Mouse (Mus musculus) Muller cell, postnatal 12 days (primary cell): Measurements from ENCODE around the gene Bub1b.
A peak's percentile ranks its signal among the peaks of the same experiment; 100 is the strongest.

Experiments
- DNase-seq: peaks from one replicate; pipeline ENCODE4 v3.0.0-alpha.2; 2015; ENCODE audit errors: inconsistent ontology term

The Bub1b gene

DNA sequence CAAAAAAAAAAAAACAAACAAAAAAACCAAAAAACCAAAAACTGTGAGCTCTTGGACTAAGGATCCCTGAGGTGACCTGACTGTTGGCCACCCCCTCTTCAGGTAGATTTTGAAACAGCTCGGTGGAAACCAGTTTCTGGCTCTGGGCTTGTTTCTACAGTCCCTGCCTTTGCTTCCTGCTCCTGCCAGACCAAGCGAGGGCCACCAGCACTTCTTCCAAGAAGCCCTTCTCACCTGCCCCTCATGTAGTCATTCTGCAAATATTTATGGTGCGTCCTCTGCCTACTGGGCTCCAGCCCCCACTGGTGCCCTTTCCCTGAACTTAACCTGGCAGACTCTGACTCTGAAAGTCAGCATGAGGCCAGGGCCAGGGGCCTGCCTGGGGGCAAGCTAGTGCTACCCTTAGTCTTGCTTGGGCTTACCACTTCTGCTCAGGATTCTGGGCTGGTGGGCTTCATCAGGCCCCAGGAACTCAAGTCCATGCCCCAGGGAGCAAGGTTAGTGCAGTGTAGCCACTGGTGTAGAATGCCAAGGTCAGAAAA lies 67.0 kb downstream of the Bub1b start:
- DNase-seq: no peak

DNA sequence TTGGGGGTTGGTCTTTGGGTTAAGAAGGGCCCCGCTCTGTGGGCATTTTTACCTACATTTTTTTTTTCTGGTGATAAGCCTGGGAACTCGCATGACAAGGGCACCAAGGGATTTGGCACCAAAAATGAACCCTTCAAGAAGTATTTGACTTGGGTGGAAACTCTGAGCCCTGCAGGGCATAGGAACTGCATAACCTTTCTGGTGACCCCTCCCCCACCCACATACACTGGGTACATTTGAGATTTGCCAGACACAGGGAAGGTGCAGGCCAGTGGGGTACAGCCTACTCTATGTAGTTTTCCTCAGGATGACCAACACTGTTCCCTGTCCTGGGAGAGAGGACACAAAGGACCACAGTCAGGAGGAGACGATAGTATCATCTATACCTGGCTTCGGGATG lies 67.6 kb downstream of the Bub1b start:
- no peak for DNase-seq

DNA sequence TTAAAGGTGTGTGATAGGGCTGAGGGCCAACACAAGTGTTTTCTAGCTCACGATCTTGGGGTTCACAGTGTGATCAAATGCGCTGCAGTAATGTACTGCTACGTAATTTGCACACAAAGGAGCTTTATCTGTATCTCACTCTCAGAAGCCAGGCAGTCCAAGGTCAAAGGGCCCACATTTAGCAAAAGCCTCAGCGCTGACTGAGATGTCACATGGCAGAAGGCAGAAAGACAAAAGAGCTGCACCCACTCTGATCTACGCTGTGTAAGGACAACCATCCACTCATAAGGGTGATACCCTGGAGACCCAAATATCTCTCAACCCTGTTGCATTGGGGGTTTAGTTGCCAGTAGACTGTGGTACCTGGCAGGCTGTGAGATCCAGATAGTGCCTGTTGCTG lies 69.2 kb downstream of the Bub1b start:
- DNase-seq: no peak

DNA sequence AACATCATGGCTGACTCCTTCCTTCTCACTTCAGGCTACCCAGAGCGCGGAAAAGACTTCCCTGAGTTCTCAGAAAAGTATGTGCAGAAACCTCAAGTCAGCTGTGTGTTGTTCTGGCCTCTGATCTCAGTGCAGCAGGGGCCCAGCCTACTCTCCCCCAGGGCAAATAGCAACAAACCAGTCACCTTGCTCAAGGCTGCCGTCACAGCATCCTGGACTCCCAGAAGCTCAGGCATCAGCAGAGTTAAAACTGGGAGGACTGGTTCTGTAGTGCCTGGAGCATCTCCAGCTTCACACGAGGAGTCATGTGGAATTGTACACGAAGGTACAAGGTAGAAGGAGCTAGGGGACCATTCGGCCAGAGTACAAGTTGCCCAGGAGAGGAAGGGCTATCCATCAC lies 71.2 kb downstream of the Bub1b start:
- DNase-seq: no peak

DNA sequence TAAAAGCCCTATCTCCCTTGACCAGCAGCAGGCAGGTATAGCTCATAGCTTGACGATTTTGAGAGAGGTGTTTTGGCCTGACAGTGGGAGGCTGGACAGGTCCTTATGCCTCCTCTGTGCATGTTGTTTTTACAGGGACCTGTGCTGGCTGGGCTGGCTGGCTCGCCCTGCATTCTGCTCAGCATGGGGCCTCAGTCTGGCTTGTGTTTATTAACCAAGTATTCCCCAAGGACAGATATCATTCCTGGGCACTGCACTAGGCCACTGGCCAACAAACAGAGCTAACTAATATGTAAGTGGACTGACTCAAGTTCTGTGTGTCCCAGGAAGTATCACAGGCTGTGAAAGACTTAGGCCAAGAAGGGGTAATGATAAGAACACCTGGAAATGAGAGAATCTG lies 71.8 kb downstream of the Bub1b start:
- DNase-seq: no peak

DNA sequence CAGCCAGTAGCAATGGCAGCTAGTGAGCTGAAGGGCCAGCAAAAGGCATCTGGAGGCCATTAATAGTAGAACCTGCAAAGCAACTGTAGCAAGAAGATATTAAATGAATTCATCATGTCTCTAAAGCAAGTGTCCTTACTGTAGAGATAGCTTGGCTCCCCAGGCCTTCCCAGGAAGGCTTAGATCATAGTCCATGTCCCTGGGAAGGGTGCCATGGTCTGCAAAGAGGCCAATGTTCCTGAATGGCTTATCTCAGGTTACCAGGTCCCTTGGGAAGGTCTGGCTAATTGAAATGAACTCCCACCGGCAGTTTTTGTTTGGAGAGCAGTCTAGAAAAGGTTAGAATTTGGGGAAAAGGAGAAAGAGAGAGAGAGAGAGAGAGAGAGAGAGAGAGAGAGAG lies 73.7 kb downstream of the Bub1b start:
- DNase-seq: no peak

DNA sequence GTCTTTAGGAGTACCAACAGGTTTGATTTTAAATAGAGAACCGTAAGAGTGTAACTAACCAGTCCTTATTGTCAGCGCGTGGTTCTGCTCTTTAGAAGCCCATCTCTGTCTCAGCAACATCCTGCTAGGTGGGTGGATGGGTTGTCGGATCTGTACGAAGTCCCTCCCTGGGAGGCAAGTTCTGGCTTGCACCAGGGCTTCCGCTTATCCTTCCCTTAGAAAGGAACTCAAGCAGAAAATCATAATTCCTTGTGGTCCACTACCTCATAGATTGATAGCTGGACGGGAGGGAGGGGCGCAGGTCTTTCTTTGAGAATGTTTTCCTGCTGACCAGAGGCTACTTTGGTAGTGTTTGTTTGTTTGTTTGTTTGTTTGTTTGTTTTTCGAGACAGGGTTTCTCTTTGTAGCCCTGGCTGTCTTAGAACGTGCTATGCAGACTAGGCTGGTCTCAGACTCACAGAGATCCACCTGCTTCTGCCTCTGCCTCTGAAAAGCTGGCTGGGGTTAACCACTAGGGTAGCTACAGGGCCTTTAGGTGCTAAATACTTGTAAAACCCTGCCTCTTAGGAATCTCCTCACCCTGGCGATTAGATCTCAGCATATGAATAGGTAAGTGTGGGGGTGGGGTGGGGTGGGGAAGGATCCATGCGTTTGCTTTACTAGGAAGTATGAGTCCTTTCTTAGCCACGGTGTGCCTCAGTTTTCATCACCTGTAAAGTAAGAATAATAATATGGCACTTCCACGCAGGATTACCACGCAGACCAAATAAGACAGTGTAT lies 75.9 kb downstream of the Bub1b start:
- no peak for DNase-seq

DNA sequence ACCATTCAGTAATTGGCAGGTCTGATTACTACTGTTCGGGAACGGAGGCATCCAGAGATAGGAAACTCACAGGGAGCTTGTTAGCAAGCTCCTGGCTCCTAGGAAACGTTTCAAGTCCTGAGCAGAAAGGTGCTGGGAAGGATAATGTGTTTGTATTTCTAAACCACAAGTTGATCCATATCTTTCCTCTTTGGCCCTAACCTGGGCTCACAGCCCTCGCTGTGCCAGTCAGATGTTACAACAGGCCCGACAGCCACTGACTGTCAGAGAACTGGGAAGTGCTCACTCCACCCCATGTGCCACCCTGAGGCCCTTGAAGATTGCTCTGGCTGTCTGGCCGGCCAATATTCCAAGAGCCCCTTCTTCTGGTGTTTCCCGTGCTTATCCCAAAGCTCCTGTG lies 76.5 kb downstream of the Bub1b start:
- DNase-seq: no peak

DNA sequence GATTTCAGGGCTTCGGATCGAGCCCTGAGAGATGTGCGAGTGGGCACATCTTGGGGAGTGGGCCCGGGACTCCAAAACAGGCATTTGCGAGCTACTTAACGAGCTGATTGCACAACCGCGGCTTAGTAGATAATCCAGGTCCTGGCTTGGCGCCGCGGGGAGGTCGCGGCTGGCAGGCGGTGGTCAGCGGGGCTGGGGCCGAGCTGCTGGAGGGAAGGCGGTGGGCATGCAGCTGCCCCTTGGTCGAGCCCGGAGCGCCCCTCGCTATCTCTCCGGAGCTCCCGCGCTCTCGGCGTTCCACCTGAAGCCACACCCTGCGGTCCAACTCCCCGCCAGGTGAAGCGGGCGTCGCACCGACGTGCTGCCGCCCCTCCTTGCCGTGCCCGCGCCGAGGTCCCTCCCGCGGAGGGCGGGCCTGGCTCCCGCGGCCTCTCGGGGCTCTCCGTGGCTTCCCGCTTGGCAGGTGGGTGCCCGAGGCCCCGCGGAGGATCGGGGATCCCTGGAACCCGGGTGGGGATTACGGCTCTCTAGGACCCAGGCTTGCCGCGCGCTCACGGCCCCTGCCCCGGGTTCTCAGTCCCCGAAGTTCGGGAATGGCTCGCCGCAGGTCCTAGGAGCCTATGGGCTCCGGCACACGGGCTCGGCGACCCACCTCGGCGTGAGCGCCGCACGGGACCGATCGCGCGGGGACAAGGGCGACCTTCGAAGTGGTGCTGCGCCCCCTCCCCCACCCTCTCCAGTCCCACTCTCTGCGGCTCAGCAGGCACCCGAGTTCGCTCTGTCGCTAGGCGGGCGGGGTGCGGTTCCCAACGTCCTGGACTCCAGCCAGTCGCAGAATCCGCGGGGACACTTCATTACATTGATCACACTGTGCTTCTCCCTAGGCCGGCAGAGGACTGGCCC lies 79.1 kb downstream of the Bub1b start:
- DNase-seq: no peak

DNA sequence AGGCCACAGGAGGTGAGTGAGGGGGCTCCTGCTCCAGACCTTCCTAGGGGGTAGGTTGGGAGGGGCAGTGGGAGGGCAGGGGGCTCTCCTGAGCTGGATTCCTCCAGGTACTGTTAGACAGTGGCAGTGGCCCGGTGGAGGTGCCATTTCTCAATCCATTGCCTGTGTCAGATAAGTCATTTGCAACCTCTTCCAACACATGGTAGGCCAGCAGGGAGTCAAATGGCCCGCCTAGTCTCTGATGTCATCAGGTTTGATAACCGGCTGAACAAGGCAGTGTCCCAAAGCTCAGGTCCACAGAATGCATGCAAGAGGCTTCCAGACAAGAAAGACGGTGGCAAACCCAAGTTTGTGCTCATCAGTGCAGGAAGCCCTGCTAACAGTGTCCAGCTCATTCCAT lies 79.8 kb downstream of the Bub1b start:
- DNase-seq: no peak

DNA sequence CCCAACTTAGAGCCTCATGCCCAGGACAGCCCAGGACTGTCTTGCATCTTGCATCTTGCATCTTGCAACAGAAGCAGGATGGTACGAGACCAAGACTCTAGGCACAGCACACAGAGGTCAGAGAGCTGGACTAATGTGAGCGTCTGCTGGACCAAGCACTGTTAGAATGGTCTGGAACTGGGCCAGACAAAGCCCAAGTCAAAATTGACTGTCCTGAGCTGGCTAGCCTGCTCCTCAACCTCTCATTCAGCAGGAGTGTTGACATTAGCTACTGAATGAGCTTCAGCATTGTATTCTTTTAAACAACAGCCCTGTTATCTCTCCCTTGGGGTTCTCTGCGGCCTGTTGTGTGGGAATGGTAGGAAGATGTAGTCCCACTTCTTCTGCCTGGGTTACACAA lies 81.6 kb downstream of the Bub1b start:
- DNase-seq: no peak

DNA sequence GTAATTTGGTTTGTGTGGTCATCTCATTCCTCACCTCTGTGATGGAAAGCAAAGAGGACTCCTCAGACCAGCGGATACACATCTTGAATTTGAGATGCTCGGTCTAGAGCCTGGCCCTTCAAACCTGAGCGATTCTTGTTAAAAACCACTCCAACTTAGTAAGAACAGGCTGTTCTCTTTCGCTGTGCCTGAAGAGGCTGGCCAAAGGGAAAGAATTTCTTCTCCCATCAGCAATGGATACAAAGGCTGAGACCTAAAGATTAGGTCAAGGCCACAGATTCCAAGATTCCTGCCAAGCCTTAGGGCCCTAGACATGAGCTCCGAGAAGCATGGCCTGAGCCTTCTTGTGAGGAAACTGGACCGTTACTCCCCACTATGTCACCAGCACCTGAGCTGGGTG lies 82.9 kb downstream of the Bub1b start:
- DNase-seq: no peak

DNA sequence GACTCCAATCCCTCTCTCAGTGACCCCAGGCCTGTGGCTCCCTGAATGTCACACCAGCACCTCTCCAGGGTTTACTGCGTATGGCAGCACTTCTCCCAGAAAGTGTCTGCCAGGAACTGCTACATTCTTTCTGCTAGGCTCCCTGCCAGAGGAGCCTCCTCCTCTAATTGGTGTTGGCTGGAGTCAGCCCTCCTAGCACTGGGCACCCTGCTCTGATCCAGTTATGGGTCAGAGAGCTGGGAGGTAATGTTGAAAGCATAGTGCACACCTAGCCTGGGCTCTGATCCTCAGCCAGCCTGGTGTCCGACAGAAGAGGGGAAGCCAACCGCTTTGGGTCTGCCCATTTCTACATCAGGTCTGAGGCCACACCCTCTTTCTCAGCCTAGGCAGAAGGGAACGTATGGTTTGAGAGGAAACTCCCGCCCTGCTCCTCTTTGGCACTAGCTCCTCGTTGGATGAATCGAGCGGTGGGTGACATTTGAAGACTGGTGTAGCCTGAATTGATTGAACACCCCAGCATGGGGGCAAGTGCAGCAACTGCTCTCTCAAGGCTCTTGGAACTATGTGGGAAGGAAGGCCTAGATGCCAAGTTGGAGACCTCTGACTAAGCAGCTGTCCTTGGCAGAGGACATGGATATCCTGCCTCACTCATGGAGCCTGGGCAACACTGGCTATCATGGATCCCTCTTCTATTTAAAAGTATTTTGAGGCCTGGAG lies 84.7 kb downstream of the Bub1b start:
- peak; percentile 70 for DNase-seq

DNA sequence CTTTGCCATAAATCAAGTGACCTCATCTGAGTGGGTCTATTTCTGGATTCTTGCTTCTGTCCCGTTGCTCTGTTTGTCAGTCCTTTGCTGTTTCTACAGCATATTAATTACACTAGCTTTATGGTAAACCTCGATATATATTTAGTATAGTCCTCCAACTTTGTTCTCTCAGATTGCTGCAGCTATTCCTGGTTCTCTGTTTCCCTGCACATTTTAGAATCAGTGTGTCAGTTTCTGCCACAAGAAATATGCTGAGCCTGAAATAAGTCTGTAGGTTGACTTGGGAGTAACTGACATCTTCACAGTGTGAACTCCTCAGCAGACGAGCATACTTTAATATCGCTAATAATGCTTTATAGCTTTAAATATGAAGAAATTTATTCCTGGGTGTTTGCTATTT lies 87.1 kb downstream of the Bub1b start:
- no peak for DNase-seq

DNA sequence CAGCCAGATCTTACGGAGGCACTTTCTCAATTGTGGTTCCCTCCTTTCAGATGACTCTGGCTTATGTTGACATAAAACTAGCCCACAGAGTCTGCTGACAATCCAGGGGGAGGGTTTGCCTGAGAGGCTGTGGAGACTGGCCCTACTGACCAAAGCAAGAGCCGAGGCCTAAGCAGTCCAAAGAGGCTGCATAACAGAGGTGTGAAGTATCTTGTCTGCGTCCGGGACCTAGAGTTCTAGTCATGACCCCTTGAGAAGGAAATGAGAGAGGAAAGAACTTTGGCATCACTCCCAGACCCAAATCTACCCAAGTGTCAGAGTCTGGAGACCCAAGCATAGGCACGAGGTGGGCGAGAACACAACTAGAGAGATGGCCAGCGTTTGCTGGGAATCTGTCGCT lies 88.7 kb downstream of the Bub1b start:
- no peak for DNase-seq

DNA sequence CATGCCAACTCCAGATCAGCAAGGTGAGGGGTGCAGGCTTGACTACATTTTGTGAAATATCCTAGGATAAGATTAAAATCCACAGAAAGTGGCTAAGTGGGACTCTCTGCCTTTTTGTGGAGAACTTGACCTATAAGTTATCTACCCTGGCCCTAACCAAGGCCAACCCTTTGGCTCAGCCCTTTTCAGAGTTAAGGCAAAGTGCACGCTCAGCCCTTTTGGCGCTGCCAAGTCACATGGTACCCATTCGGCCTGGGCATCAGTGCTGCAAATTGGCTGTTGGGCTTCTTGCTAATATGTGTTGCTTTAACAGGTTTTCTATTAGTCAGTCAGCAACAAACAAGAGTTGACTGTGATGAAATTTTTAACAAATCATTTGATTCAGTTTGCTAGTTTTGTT lies 89.8 kb downstream of the Bub1b start:
- DNase-seq: no peak

DNA sequence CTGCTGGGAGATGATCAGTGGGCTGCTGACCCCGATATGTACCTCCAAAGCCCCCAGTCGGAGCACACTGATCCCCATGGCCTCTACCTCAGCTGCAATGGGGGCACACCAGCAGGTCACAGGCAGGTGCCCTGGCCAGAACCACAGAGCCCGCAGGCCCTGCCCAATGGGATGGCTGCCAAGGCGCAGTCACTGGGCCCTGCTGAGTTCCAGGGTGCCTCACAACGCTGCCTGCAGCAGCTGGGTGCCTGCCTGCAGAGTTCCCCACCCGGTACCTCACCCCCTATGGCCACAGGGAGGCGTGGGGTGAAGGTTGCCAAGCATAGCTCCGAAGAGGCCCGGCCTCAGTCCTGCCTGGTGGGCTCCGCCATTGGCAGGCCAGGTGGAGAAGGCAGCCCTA lies 91.9 kb downstream of the Bub1b start:
- no peak for DNase-seq
